Mouse (Mus musculus) midbrain, postnatal 0 days (tissue): Measurements from ENCODE around the gene Chd1. TPM values are rescaled to one million over a fixed set of nuclear protein-coding genes. Genes with fewer than 3 reads are reported as not detected.
A peak's percentile ranks its signal among the peaks of the same experiment; 100 is the strongest.

Experiments
- ATAC-seq: fragments of 200-750 bp; cut with Nextera tagmentation; 2 replicates; pipeline ENCODE4 v1.8.0; 2017; ENCODE audit warnings: moderate number of reproducible peaks, mild to moderate bottlenecking, moderate TSS enrichment, moderate library complexity; ENCODE audit not compliant: low FRiP score
- DNase-seq: peaks from one replicate; pipeline ENCODE4 v3.0.0-alpha.2; 2015; ENCODE audit warnings: low spot score
- H3K27ac ChIP-seq: fragments of 300-500 bp; sonication (generic); 2 replicates; pipeline ENCODE4 v1.5.1; 2014; ENCODE audit warnings: low read depth, mild to moderate bottlenecking, low read length, mixed read lengths
- H3K27me3 ChIP-seq: fragments of 300-500 bp; sonication (generic); 2 replicates; pipeline ENCODE4 v1.6.1; 2014; ENCODE audit warnings: low read length, control low read depth, mixed read lengths; ENCODE audit not compliant: insufficient read depth
- H3K36me3 ChIP-seq: fragments of 300-500 bp; sonication (generic); 2 replicates; pipeline ENCODE4 v1.6.1; 2014; ENCODE audit warnings: low read length, control low read depth, mixed read lengths; ENCODE audit not compliant: insufficient read depth
- H3K4me1 ChIP-seq: fragments of 300-500 bp; sonication (generic); 2 replicates; pipeline ENCODE4 v1.6.1; 2014; ENCODE audit warnings: mild to moderate bottlenecking, control low read depth, antibody characterized with exemption, low read length, mixed read lengths; ENCODE audit not compliant: insufficient read depth
- H3K4me2 ChIP-seq: fragments of 300-500 bp; sonication (generic); 2 replicates; pipeline ENCODE4 v1.6.1; 2014; ENCODE audit warnings: low read depth, mild to moderate bottlenecking, low read length, mixed read lengths; ENCODE audit not compliant: poor library complexity, severe bottlenecking
- H3K4me3 ChIP-seq: fragments of 300-500 bp; sonication (generic); 2 replicates; pipeline ENCODE4 v1.5.1; 2014; ENCODE audit warnings: low read depth, mild to moderate bottlenecking, low read length, moderate library complexity
- H3K9ac ChIP-seq: fragments of 300-500 bp; sonication (generic); replicated peaks from 2 replicates; pipeline ENCODE4 v1.6.1; 2014; ENCODE audit warnings: mild to moderate bottlenecking, low read length, moderate library complexity, mixed read lengths; ENCODE audit not compliant: poor library complexity, severe bottlenecking
- H3K9me3 ChIP-seq: fragments of 300-500 bp; sonication (generic); 2 replicates; pipeline ENCODE4 v1.6.1; 2016; ENCODE audit warnings: low read length, control low read depth
- CTCF ChIP-seq: IDR thresholded peaks from 2 replicates; pipeline ENCODE4 v1.5.1; 2016; ENCODE audit warnings: antibody characterized with exemption, mild to moderate bottlenecking
- WGBS: fragments of 180-500 bp; shearing (Covaris S2); extraction: QIAGEN DNeasy Blood & Tissue Kit; methylation state at CpG from one replicate; pipeline ENCODE4 v1.1.7; 2014; 5-methylcytosine and 5-hydroxymethylcytosine counted together
- polyA plus RNA-seq: library from polyadenylated mRNA; unstranded; fragments of >200 nt; fragmentation: Nextera tagmentation; extraction: Ambion mirVana; gene quantifications from 2 replicates; pipeline ENCODE4 v1.2.1, GENCODE M21; 2015
- total RNA-seq: library from RNA; depleted of rRNA; stranded (reverse); fragments of >200 nt; gene quantifications from 2 replicates; pipeline ENCODE4 v1.2.3, GENCODE M21; 2014

Gene Chd1
- total and polyA plus RNA-seq, 2 experiments from 2014 or later = 12.9 to 13.1 TPM

GRCm38 (mm10) chr17:15773956-15774355 is 69.2 kb downstream of the Chd1 start:
- Histone ChIP-seq H3K9me3 (no peaks in the 10 kb centered on the region), H3K4me3 (no peak overlapping the region), H3K4me2 (no peak overlapping the region), H3K36me3 (peaks cover 12% of the 10 kb centered on the region), H3K4me1 (no peaks in the 10 kb centered on the region), H3K27me3 (no peaks in the 10 kb centered on the region), H3K9ac (no peak overlapping the region), H3K27ac (no peak overlapping the region)
- TF ChIP-seq CTCF = no peak
- DNase-seq = no peak
- WGBS = 82% methylated on average over 6 of the region's 6 CpGs
- no peak for ATAC-seq

DNA sequence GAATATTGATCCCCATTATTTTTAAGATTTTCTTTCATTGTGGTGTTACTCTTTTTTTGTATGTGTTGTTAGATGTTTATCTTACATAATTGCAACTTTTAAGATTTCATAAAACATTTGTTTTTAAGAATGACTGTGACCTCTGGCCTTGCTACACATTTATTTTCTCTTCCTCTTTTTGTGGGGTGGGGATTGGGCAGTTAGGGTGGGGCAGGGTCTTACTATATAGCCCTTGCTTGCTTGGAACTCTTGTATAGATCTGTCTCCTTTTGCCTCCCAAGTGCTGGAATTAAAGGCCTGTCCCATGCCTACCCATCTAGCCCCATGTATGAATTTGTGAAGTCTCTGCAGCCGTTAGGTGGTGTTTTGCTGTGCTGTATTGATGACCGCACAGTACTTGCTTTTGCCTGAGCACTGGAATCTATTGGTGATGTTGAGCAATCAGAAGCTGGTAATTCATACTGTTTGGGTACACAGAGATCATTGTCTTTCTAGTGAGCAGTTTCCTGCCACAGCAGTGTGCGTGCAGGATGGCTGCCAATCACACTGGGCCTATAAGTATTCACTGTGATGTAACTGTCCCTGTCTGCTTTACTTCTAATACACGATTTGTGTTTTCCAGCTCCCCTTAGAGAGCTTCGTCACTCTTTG is 69.9 kb downstream of the Chd1 start:
- Histone ChIP-seq H3K9me3 (no peaks in the 10 kb centered on the region), H3K4me1 (no peaks in the 10 kb centered on the region), H3K36me3 (peaks cover 5% of the 10 kb centered on the region), H3K4me2 (no peak overlapping the region), H3K9ac (no peak overlapping the region), H3K27ac (no peak overlapping the region), H3K4me3 (no peak overlapping the region), H3K27me3 (no peaks in the 10 kb centered on the region)
- WGBS = 83% methylated on average over 5 of the region's 5 CpGs
- DNase-seq (no peak), ATAC-seq (no peak)
- no peak for TF ChIP-seq CTCF

DNA sequence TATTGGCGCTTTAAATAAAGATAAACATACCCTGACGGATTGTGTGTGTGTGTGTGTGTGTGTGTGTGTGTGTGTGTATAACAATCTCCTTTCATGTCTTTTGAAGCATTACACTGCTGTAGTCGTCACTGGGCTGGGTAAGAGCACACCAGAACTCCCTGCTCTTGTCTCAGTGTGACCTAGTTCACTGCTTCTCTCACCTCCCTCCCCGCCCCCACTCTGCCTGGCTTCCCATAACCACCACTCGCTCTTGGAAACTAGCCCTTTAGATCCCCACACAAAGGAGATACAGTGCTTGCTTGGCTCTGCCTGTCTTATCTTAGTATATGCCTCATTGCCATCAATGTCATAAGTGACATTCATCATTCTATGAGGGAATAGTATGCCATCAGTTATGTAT is 71.6 kb downstream of the Chd1 start:
- DNase-seq (no peak), ATAC-seq (no peak)
- H3K9ac ChIP-seq = no peak overlapping the region
- H3K27ac ChIP-seq = no peak overlapping the region
- H3K36me3 ChIP-seq = no peaks in the 10 kb centered on the region
- H3K27me3 ChIP-seq = no peaks in the 10 kb centered on the region
- no peaks in the 10 kb centered on the region for H3K4me1 ChIP-seq
- 73% methylated on average over 5 of the region's 5 CpGs for WGBS
- no peak overlapping the region for H3K4me3 ChIP-seq
- no peak for TF ChIP-seq CTCF
- H3K4me2 ChIP-seq = no peak overlapping the region
- H3K9me3 ChIP-seq = no peaks in the 10 kb centered on the region

DNA sequence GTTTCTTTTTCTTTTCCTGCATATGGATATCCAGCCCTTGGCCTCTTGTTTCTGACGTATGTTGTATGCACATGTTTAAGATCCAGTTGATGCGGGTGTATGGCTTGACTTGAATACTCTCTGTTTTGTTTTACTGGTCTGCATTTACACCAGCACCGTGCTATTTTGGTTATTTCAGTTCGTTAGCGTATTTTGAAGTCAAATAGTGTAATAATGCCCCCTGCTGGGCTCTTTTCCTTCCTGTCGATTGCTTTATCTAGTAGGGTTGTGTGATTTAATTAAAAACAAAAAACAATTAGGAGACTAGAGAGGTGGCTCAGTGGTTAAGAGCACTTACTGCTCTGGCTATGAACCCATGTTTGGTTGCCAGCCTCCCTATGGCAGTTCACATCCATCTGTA is 73.2 kb downstream of the Chd1 start:
- Histone ChIP-seq H3K9ac (no peak overlapping the region), H3K4me3 (no peak overlapping the region), H3K9me3 (no peaks in the 10 kb centered on the region), H3K27ac (no peak overlapping the region), H3K4me2 (no peak overlapping the region), H3K4me1 (no peaks in the 10 kb centered on the region), H3K27me3 (no peaks in the 10 kb centered on the region), H3K36me3 (no peaks in the 10 kb centered on the region)
- 86% methylated on average over 6 of the region's 6 CpGs for WGBS
- DNase-seq = peak; percentile 17
- TF ChIP-seq CTCF = no peak
- ATAC-seq = no peak

DNA sequence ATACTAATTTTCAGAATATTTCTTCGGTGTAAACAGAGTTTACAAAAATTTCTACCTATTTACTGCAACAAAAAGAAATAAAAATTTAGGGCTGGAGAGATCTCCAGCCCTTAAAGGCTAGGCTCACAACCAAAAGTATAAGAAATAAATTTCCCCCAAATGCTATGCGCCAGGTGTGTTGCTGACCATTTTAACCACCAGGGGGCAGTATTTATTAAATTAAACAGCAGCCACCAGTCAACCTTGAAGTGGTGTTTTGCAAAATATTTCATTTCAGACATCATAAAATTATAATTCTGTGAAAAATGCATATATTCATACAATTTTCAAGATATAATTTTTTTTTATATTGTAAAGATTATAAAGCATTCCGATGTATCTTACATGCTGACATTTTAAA is 82.3 kb downstream of the Chd1 start:
- 33% methylated on average over 3 of the region's 3 CpGs for WGBS
- TF ChIP-seq CTCF = peak; percentile 76
- ATAC-seq = peak; percentile 69; the same call in 1 of the 2 replicates

GRCm38 (mm10) chr17:15790716-15791115 is 85.9 kb downstream of the Chd1 start:
- H3K9ac ChIP-seq = no peak overlapping the region

More for the DNA sequence above, 82.3 kb downstream of the Chd1 start:
- H3K4me1 ChIP-seq = no peaks in the 10 kb centered on the region
- no peaks in the 10 kb centered on the region for H3K27me3 ChIP-seq
- H3K36me3 ChIP-seq = no peaks in the 10 kb centered on the region
- H3K9ac ChIP-seq = no peak overlapping the region
- peak; percentile 67 for DNase-seq
- H3K9me3 ChIP-seq = no peaks in the 10 kb centered on the region
- H3K4me3 ChIP-seq = no peak overlapping the region
- H3K4me2 ChIP-seq = no peak overlapping the region
- H3K27ac ChIP-seq = no peak overlapping the region

More at GRCm38 (mm10) chr17:15790716-15791115, 85.9 kb downstream of the Chd1 start:
- no peak overlapping the region for H3K27ac ChIP-seq
- 74% methylated on average over 8 of the region's 8 CpGs for WGBS
- TF ChIP-seq CTCF = no peak
- no peak overlapping the region for H3K4me3 ChIP-seq
- H3K9me3 ChIP-seq = no peaks in the 10 kb centered on the region
- no peak overlapping the region for H3K4me2 ChIP-seq
- no peaks in the 10 kb centered on the region for H3K36me3 ChIP-seq
- H3K4me1 ChIP-seq = no peaks in the 10 kb centered on the region
- no peaks in the 10 kb centered on the region for H3K27me3 ChIP-seq
- ATAC-seq = no peak
- DNase-seq = no peak
